Mouse (Mus musculus) liver (tissue): ENCODE results near the gene Zfp94.
"Not testable (repeated sequence)": the region's sequence is repeated elsewhere in the genome, so short reads cannot be mapped to it uniquely, and the experiment has no call there.

Experiments
- DNase-seq: peaks from one replicate; pipeline ENCODE4 v3.0.0-alpha.2; 2020; ENCODE audit warnings: mixed read lengths

The Zfp94 gene

GRCm38 (mm10) chr7:24315726-24316566, 520 bp downstream of the Zfp94 start:
- no peak for DNase-seq

DNA sequence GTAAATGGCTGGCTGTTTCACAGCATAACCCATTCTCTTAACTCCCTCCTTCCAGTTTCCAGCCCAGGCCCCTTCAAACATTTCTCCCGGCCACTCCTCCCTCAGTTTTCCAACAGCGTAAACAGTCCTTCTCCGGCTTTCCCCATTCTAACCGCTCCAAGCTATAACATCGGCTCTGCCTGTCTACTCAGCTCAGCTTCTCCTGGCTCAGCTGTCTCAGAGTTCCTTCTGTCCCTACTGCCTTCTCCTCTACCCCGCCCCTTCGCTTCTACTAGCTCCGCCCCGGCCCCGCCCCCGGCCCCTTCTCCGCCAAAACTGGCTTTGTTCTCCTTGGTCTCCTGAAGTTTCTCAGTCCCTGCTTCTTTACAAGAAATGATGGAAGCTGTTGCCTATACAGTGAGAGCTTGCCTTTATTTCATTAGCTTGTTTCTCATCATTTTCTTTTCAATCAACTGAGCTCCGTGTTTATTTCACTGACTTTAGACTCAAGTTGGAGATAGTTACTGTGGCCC, 15.6 kb downstream of the Zfp94 start, which contains the start of gene Zfp61:
TSS of gene Zfp61 (minus strand) at position 462 of the 512 bp plus-strand sequence.
- peak; percentile 86 for DNase-seq

GRCm38 (mm10) chr7:24299823-24300481, 16.5 kb downstream of the Zfp94 start:
- peak; percentile 13 for DNase-seq

GRCm38 (mm10) chr7:24298973-24299708, 17.3 kb downstream of the Zfp94 start:
- peak; percentile 81 for DNase-seq

- no peak for DNase-seq
Observed at GRCm38 (mm10) chr7:24298635-24298972, 17.9 kb downstream of the Zfp94 start.

DNA sequence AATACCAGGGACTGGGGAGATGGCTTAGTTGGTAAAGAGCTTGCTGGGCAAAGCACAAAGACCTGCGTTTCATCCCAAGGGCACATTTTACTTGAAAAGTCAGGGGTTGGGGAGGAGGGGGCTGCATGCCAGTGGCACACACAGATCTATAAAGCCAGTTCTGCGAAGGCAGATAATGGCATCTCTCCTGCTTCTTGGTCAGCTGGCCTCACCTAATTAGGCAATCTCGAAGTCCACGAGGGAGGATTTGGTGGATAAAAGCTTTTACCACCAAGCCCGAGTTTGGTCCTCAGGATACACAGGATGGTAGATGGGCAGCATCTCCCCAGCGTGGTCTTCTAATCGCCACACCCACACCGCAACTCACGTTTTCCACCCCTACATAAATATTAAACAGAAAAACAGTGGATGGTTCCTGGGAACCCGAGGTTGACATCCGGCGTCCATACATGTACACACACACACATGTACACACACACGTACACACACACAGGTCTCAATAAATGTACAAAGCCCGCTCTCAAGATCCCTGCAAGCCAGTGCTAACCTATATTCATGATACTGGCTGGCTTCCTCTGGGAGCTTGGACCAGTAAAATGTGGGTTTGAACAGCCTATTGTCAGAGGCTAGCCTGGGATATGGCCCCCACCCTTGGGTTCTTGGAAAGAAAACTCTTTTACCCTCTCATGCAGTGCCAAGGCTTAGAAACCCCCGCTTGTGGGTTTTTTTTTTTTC, 18.9 kb downstream of the Zfp94 start:
- DNase-seq: no peak

DNA sequence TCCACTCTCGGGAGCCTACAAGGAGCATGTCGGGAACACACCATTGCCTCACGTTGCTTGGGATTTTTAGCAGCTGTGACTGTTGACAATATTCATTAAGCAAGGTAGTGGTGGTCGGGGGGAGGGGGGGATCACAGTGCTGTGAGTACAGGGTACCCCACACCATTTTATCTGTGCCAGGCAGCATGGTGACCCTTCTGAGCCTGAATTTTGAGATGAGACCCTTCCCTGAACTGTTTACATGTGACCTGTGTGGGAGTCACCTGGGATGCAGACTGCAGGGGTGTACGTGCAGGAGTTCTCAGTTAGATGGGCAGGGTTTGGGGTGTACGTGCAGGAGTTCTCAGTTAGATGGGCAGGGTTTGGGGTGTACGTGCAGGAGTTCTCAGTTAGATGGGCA, 20.1 kb downstream of the Zfp94 start:
- DNase-seq: no peak

DNA sequence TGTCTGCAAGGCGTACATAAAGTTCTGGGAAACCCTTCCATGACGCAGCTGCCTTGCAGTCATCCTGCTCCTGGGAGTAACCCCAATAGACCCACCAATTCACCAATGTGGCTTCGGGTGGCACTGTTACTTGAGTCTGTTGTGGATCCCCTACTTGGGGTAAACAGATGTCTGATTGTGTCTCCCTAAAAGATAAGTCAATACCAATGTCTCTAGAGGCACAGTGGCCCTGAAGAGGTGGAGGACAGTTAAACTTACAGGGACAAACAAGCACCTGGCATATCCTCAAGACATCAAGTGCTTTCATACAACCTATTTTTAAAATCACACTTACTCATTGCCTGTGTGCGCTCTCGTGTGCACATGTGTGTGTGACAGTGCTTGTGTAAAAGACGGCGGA, 21.1 kb downstream of the Zfp94 start:
- no peak for DNase-seq

GRCm38 (mm10) chr7:24294763-24295162, 21.7 kb downstream of the Zfp94 start:
- no peak for DNase-seq

- DNase-seq: peak; percentile 52
Observed at GRCm38 (mm10) chr7:24293061-24293851, 23.2 kb downstream of the Zfp94 start.

GRCm38 (mm10) chr7:24291387-24292090, 24.9 kb downstream of the Zfp94 start:
- DNase-seq: no peak

GRCm38 (mm10) chr7:24290106-24290693, 26.3 kb downstream of the Zfp94 start:
- DNase-seq: no peak

- DNase-seq: no peak
Observed at GRCm38 (mm10) chr7:24288512-24288911, 28.0 kb downstream of the Zfp94 start.

- DNase-seq: no peak
Observed at GRCm38 (mm10) chr7:24287670-24288069, 28.8 kb downstream of the Zfp94 start.

DNA sequence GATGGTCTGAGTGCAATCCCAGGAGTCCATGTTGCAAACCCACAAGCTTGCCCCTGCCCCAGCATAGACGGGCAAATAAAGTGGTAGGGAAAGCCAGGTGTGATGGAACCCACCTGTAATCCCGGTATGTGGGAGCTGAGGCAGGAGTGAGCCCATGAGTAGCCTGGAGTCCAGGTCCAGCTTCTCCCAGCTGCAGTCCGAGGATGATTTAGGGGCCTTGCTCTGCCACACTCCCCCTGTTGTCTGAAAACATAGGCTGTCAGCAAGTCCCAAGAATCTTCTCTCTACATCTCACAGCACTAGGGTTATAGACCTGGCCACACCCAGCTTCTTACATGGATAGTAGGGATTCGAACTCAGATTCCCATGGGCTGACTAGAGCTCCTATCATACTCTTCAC, 29.6 kb downstream of the Zfp94 start:
- DNase-seq: no peak

DNA sequence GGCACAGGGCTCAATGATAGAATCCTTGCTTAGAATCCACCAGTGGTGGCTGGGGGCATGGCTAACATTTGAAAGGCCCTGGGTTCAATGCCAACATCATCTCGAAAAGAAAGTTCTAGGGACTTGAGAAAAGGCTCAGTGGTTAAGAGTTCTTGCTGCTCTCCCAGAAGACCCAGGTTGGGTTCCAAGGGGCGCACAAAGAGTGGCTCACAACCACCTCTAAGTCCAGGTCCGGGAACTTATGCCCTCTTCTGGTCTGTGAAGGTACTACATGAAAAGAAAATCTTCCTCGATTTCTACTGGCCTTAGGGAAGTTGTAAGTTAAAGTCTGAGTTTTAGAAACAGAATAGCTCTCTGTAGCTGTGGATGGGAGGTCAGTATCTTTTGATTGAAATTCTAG, 30.4 kb downstream of the Zfp94 start:
- no peak for DNase-seq

- no peak for DNase-seq
Observed at GRCm38 (mm10) chr7:24280858-24281145, 35.7 kb downstream of the Zfp94 start.

GRCm38 (mm10) chr7:24280031-24280857, 36.2 kb downstream of the Zfp94 start:
- DNase-seq: no peak

- DNase-seq: not testable (repeated sequence)
Observed at GRCm38 (mm10) chr7:24278771-24279170, 37.7 kb downstream of the Zfp94 start.

DNA sequence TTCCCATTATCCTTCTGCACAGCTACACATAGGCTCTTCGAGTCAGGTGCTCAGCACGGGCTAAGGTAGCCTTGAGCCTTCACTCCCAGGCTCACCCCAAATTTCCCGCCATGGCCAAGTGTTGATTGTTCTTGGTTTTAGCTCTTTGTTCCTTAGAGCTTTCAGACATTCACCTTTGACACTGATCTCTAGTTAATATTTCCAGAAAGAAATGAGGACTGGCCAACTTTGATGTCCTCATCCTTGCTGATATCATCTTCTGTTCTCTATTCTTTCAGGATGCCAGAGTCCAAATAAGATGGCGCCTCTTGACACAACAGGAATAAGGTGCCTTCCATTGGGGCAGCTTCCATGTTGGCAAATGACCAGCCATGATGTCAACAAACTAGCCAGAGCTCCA, 42.0 kb downstream of the Zfp94 start:
- DNase-seq: no peak
